In genomic region chr13:106918322-106919050, GRCm38 (mm10) we compare ENCODE assay signal across 9 mouse cellular contexts. TPM values are rescaled to one million over a fixed set of nuclear protein-coding genes. Genes with fewer than 3 reads are reported as not detected.
DNase-seq lines count a peak whose midpoint lies in the region; ATAC-seq lines count a peak whose summit lies in the region.
"Had no signal": no experiment of that assay in that cellular context is flagged by ENCODE, and none has a peak within 500 bp of the region (broad histone marks: within the 10 kb centered on the region; RNA-seq: fewer than 3 reads in every experiment).

No protein-coding gene starts in this region.

- H3K36me3 ChIP-seq in forebrain, embryonic 16.5 days (ENCODE audit: control insufficient read depth, insufficient read depth): peaks cover 5% of the 10 kb centered on the region; the same call in 1 of the 2 replicates
- H3K36me3 ChIP-seq in neural tube, embryonic 14.5 days (ENCODE audit: control insufficient read depth, insufficient read depth, low read length): no peaks in the 10 kb centered on the region

- no peak overlapping the region for H3K4me3 ChIP-seq in forebrain, embryonic 16.5 days (replicated peaks; ENCODE audit: low read length)
- no peak overlapping the region for H3K4me3 ChIP-seq in neural tube, embryonic 14.5 days (ENCODE audit: low read depth, low read length)
- H3K4me3 ChIP-seq: lung, embryonic 15.5 days had no signal

- intact Hi-C loops in left cerebral cortex, postnatal 14 days (cut with DNase I): loop anchor here (5.0 kb wide), 1 partner anchor 1476 kb away; the partner anchor contains the start of gene Htr1a
- intact Hi-C loops in left cerebral cortex, postnatal 4 days (cut with DNase I): loop anchor here (5.0 kb wide), 1 partner anchor 1476 kb away; the partner anchor contains the start of gene Htr1a

- ATAC-seq in forebrain, embryonic 16.5 days: peak; percentile 68
- ATAC-seq in neural tube, embryonic 14.5 days (ENCODE audit: low read depth): 0 out of 2 replicates have a peak, but pooled peaks have one; percentile 54

- no peaks in the 10 kb centered on the region for H3K27me3 ChIP-seq in forebrain, embryonic 16.5 days (replicated peaks; ENCODE audit: control insufficient read depth, insufficient read depth, low read length)
- no peaks in the 10 kb centered on the region for H3K27me3 ChIP-seq in neural tube, embryonic 14.5 days (ENCODE audit: control insufficient read depth, insufficient read depth, low read length)
- H3K27me3 ChIP-seq: lung, embryonic 15.5 days had no signal

- no peak overlapping the region for H3K27ac ChIP-seq in forebrain, embryonic 16.5 days (ENCODE audit: low read length)
- no peak overlapping the region for H3K27ac ChIP-seq in neural tube, embryonic 14.5 days (ENCODE audit: low read depth, low read length)
- H3K27ac ChIP-seq: lung, embryonic 15.5 days had no signal

- no peaks in the 10 kb centered on the region for H3K9me3 ChIP-seq in forebrain, embryonic 16.5 days (ENCODE audit: control insufficient read depth, low read length)
- H3K9me3 ChIP-seq in neural tube, embryonic 14.5 days (ENCODE audit: control insufficient read depth, low read length): no peaks in the 10 kb centered on the region
- H3K9me3 ChIP-seq: lung, embryonic 15.5 days had no signal

- no peak overlapping the region for H3K4me2 ChIP-seq in forebrain, embryonic 16.5 days (ENCODE audit: low read length)
- no peak overlapping the region for H3K4me2 ChIP-seq in neural tube, embryonic 14.5 days (ENCODE audit: low read depth, low read length)
- H3K4me2 ChIP-seq: lung, embryonic 15.5 days had no signal

- H3K9ac ChIP-seq in forebrain, embryonic 16.5 days (replicated peaks; ENCODE audit: low read depth, low read length): no peak overlapping the region
- H3K9ac ChIP-seq in neural tube, embryonic 14.5 days (replicated peaks; ENCODE audit: low read depth, low read length): no peak overlapping the region
- H3K9ac ChIP-seq: lung, embryonic 15.5 days had no signal

- no peaks in the 10 kb centered on the region for H3K4me1 ChIP-seq in forebrain, embryonic 16.5 days (replicated peaks; ENCODE audit: control insufficient read depth, insufficient read depth, low read length)
- no peaks in the 10 kb centered on the region for H3K4me1 ChIP-seq in neural tube, embryonic 14.5 days (ENCODE audit: control insufficient read depth, insufficient read depth, low read length)
- H3K4me1 ChIP-seq: lung, embryonic 15.5 days had no signal

- WGBS in forebrain, embryonic 16.5 days: 85% methylated on average over 7 of the region's 7 CpGs
- 89% methylated on average over 7 of the region's 7 CpGs for WGBS in neural tube, embryonic 14.5 days

- DNase-seq in cerebellum, postnatal 14 days: peak; percentile 20 to 49
- no peak for DNase-seq in cerebellum, adult 8-10 months
- DNase-seq in left cerebral cortex, postnatal 14 days (ENCODE audit: low spot score in 2 of 2): peak; percentile 25 to 62
- no peak for DNase-seq in left cerebral cortex, postnatal 4 days
- no peak for DNase-seq in thymus, postnatal 25 days
- DNase-seq in ovary, postnatal 10 days (ENCODE audit: low spot score): no peak

RNA-seq across cellular contexts. Expression of gene Ipo11, which starts 18.3 kb away (rescaled TPM):
- total RNA-seq in left cerebral cortex, postnatal 14 days (2021): 10 to 100 TPM; 61.1 to 62.2 TPM
- total RNA-seq in left cerebral cortex, postnatal 4 days (2021): 10 to 100 TPM; 61.4 to 70.6 TPM
- 44.9 and 48.2 TPM in 2 replicates for polyA plus RNA-seq in forebrain, embryonic 16.5 days (2015; fragmentation: Nextera tagmentation; extraction: Ambion mirVana)
- 42.4 and 45.1 TPM in 2 replicates for polyA plus RNA-seq in neural tube, embryonic 14.5 days (2014; fragmentation: Nextera tagmentation; extraction: Ambion mirVana)

RNA-seq across cellular contexts. Expression of gene Dimt1, which starts 28.4 kb away (rescaled TPM):
- total RNA-seq in left cerebral cortex, postnatal 14 days (2021): 10 to 100 TPM; 17.8 to 19.0 TPM
- 10 to 100 TPM; 20.7 to 25.3 TPM for total RNA-seq in left cerebral cortex, postnatal 4 days (2021)
- 50.5 and 54.0 TPM in 2 replicates for polyA plus RNA-seq in forebrain, embryonic 16.5 days (2015; fragmentation: Nextera tagmentation; extraction: Ambion mirVana)
- polyA plus RNA-seq in neural tube, embryonic 14.5 days (2014; fragmentation: Nextera tagmentation; extraction: Ambion mirVana): 40.3 and 44.7 TPM in 2 replicates

Comparison
In these comparisons a context has a peak if more than half of its experiments do, and no peak if none do; other contexts are left out.
1. DNase-seq: peak in cerebellum, postnatal 14 days (2 of 2) and left cerebral cortex, postnatal 14 days (2 of 2); none in cerebellum, adult 8-10 months (single experiment), left cerebral cortex, postnatal 4 days (single experiment), thymus, postnatal 25 days (single experiment) and ovary, postnatal 10 days (single experiment).